Mouse (Mus musculus) thymus, postnatal 36 days (tissue): Measurements from ENCODE around the gene Naf1.

Experiments
- DNase-seq, 2 experiments: peaks; one replicate each; pipeline ENCODE4 v3.0.0; 2022; ENCODE audit warnings: mixed read lengths in 2 of 2

The Naf1 gene

GRCm38 (mm10) chr8:66860023-66860422 is at the start of gene Naf1:
Naf1 (plus strand) TSS chr8:66860217.
- DNase-seq, result peak; percentile 90 to 91

- DNase-seq, result peak; percentile 27 to 50
Observed at GRCm38 (mm10) chr8:66860921-66861588, 1.0 kb downstream of the Naf1 start.

GRCm38 (mm10) chr8:66861589-66862500 is 1.8 kb downstream of the Naf1 start:
- no peak for DNase-seq

- DNase-seq, result no peak
Observed at GRCm38 (mm10) chr8:66863761-66864160, 3.7 kb downstream of the Naf1 start.

- no peak for DNase-seq
Observed at GRCm38 (mm10) chr8:66865120-66865519, 5.1 kb downstream of the Naf1 start.

- no peak for DNase-seq
Observed at GRCm38 (mm10) chr8:66867679-66868078, 7.7 kb downstream of the Naf1 start.

GRCm38 (mm10) chr8:66869211-66869932 is 9.4 kb downstream of the Naf1 start:
- no peak for DNase-seq

GRCm38 (mm10) chr8:66883866-66884265 is 23.8 kb downstream of the Naf1 start:
- DNase-seq, result no peak

- DNase-seq, result no peak
Observed at GRCm38 (mm10) chr8:66891879-66892278, 31.9 kb downstream of the Naf1 start.

- DNase-seq, result no peak
Observed at GRCm38 (mm10) chr8:66905000-66905399, 45.0 kb downstream of the Naf1 start.

- no peak for DNase-seq
Observed at GRCm38 (mm10) chr8:66905557-66905956, 45.5 kb downstream of the Naf1 start.

GRCm38 (mm10) chr8:66906116-66906515 is 46.1 kb downstream of the Naf1 start:
- no peak for DNase-seq

- no peak for DNase-seq
Observed at GRCm38 (mm10) chr8:66910684-66911083, 50.7 kb downstream of the Naf1 start.

GRCm38 (mm10) chr8:66913616-66914536 is 53.9 kb downstream of the Naf1 start:
- peak; percentile 18 to 32 for DNase-seq

GRCm38 (mm10) chr8:66916056-66916455 is 56.0 kb downstream of the Naf1 start:
- no peak for DNase-seq

GRCm38 (mm10) chr8:66917695-66918467 is 57.9 kb downstream of the Naf1 start:
- DNase-seq, result no peak

- DNase-seq, result no peak
Observed at GRCm38 (mm10) chr8:66918471-66918870, 58.5 kb downstream of the Naf1 start.

GRCm38 (mm10) chr8:66933746-66934145 is 73.7 kb downstream of the Naf1 start:
- no peak for DNase-seq

- DNase-seq, result no peak
Observed at GRCm38 (mm10) chr8:66936236-66936635, 76.2 kb downstream of the Naf1 start.
